Mouse (Mus musculus) adrenal gland, postnatal 10 days (tissue): ENCODE results near the gene Mtfmt. TPM values are rescaled to one million over a fixed set of nuclear protein-coding genes. Genes with fewer than 3 reads are reported as not detected.

Source experiments
- DNase-seq: peaks from one replicate; pipeline ENCODE4 v3.0.0; 2021; ENCODE audit warnings: mixed read lengths
- long read RNA-seq, 2 experiments: library from polyadenylated mRNA; stranded (forward); transcript quantifications; one replicate each; pipeline ENCODE4 v2.0.0; 2021
- total RNA-seq, 2 experiments: library from RNA; stranded (reverse); gene quantifications; 2 replicates each; pipeline ENCODE4 v1.2.3; 2021

Mtfmt gene
- 10 to 100 TPM; 11.2 to 14.1 TPM for total RNA-seq
- long read RNA-seq, experiment 1, transcript Mtfmt-201 (9 exons, 2,042 nt) = major isoform, 11 of 15 reads
- long read RNA-seq, experiment 1, partial matches to known transcripts = 2 of 15 reads
- long read RNA-seq, experiment 1, other reads (novel, unspliced or antisense) = 1 of 15 reads
- long read RNA-seq, experiment 2, transcript Mtfmt-201 (9 exons, 2,042 nt) = major isoform, 5 of 5 reads
- long read RNA-seq, experiment 2, partial matches to known transcripts = 0 of 5 reads
- long read RNA-seq, experiment 2, other reads (novel, unspliced or antisense) = 0 of 5 reads

DNA sequence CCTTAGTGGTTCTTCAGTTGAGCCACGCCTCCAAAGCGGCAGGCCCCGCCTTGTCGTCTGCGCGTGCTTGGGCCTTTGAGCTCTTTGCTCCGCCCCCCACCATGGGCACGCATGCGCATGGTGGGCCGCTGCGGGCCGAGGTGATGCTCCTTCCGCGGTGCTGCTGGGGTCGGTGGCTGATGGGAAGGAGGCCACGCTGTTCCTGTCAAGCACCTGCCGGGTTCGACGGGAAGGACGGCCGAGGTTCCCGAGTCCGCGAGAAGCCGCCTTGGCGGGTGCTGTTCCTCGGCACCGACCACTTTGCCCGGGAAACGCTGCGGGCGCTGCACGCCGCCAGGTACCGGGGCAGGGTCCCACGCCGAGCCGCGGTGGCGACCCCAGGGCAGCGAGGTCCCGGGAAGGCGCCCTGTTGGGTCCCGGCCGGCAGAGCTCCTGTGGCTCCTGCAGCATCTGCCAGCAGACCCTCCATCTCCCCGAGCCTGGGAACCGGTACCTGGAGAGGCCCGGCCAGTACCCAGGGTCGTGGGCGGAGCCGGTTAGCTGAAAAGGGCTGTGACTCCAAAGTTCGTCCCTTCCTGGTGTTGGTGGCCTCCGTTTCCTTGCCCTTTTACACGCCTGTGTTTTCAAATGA lies at the start of gene Mtfmt:
TSS of gene Mtfmt (plus strand) at position 112 of the 631 bp plus-strand sequence.
- DNase-seq = peak; percentile 96

DNA sequence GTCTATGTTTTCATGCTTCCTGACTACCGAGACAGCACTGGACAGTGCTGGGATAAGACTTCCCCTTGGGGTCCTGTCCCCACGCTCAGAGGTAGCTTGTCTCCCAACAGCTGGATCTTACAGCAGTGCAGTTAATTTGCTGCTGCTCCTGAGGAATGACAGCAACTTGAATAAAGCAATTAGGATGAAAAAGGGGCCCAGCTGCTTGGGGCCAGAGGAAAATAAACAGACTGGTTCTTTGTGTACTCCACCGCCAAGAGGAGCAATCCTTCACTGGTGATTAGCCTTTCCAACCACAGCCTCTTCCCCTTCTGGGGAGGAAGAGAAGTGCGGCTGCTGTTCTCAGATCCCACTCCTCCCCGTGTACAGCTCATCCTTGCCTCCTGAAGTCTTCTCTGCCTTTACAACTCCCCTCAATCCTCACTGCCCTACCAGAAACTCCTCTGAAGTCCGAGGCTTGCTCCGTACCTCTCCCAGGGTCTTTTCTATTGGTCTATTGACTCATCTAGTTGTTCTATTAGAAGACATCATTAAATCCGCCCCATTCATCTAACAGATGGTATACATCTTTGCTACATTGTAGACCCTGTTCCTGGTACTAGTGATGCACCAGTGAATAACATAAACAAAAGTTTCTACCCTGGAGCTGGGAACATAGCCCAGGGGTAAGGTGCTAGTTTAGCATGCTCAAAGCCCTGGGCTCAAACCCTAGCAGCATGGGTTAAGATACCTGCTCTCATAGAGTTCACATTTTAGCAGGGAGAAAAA lies 49.0 kb upstream of the Mtfmt start:
- DNase-seq = no peak

DNA sequence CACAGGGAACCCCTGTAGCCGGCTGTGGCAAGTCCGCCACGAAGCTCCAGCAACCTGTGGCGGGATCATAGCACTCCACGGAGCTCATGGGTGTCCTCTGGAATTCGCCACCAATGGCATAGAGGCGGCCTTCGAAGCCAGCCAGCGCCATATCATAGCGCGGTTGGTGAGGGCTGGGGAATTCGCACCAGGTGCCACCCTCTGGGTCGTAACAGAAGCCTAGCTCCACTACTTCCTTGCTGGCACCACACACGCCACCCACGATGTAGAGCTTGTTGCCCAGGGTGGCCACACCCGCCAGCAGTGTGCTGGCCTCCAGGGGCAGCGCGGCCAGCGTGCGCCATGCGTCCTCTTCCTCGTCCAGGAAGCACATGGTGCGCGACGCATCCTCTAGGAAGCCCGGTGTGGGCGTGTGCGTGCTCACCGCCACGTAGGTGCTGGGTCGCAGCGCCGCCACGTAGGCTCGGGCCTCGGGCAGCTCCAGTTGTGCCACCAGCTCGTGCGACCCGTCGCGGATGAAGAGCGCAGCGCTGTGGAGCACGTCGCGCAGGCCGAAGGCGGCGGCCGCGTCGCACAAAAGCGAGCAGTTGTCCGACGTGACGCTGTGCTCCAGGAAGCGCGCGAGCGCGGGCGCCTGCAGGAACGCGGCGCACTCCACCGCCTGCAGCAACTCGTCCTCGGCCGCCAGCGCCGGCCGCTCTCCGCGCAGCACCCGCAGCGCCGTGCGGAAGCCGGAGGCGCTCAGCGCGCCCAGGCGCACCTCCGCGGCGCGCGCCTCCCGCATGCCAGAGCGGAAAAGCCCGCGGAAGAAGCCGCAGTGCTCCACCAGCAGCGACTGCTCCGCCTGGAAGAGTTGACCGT lies 44.6 kb upstream of the Mtfmt start:
- DNase-seq = peak; percentile 35

DNA sequence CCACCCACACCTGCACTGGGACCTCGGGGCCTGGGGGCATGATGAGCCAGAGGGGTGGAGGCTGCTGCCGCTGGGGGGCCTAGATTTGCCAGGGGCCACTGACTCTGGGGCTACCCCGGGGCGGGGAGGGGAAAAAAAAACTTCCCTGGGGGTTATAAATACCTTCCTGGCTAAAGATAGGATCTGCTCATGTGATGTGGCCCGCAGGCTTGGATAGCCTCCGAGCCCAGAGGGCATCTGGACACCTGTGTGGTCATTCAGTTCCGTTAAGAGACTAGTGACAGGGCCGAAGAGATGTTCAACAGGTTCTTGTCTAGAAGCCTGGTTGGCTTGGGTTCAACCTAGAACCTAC lies 44.0 kb upstream of the Mtfmt start, which contains the start of gene Kbtbd13:
TSS of gene Kbtbd13 (minus strand) at position 40 of the 352 bp plus-strand sequence.
- no peak for DNase-seq

DNA sequence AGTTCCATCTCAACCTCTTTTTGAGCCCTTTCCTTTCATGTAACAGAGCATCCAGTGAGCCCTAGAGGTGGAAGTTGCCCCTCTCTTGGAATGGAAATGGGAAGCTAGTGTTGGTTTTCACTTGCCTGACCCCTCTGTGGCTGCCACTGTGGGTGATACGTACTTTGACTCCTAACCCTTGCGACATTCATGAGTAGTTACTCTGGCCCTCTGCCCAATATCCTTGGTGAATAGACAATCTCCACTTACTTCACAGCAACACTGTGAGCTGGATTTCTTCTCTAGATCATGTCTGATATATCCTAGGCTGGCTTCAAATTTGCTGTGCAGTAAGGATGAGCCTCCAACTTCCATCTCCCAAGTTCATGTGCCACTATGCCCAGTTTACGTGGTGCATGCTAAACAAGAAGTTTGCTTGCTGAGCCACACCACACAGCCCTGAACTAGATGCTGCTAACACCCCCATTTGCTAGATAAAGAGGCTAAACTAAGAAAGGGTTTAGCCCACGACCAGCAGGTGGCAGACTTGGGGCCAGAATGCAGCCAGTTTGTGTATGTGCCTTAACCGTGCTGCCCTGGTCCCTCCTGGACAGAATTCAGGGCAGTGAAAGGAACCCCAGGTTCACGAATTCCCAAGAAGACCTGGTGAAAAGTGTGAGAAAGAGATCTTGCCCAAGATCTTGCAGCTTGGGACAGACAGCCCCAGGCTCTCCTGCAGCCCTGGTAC lies 42.8 kb upstream of the Mtfmt start:
- peak; percentile 84 for DNase-seq

DNA sequence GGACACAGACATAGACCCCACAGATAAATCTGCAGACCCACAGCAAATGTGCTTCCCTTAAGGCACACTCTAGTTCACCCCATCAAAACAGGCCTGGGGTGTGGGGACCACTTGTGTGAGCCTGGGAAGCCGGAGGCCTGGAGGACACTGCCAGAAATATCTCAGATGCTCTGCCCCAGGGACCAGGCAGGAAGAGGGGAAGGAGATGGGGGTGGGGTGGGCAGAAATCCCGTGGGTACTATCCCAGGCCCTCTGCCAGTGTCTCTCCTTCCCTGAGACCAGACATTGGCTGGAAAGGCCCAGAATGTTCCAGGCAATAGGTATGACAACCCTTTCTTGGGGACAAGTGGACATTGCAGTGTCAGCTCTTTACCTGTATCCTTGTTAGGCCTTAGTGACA lies 42.0 kb upstream of the Mtfmt start:
- DNase-seq = peak; percentile 43

DNA sequence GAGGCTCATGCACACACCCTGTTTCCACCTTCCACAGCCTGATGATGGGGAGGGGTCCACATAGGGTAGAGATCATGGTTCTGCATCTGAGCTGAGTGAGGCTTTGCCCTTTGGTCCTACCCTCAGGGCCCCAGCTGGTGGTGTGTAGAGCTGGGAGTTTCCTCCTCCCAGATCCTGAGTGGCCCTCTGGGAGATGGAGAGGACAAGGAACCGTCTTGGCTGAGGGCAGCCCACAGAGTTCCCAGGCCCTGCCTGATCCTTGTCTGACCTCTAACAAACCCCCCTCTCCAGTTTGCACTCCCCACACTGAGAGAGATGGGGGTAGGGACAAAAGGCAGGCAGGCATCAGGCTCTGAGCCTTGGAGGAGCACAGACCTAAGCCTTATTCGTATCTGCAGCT lies 41.2 kb upstream of the Mtfmt start:
- DNase-seq = no peak

DNA sequence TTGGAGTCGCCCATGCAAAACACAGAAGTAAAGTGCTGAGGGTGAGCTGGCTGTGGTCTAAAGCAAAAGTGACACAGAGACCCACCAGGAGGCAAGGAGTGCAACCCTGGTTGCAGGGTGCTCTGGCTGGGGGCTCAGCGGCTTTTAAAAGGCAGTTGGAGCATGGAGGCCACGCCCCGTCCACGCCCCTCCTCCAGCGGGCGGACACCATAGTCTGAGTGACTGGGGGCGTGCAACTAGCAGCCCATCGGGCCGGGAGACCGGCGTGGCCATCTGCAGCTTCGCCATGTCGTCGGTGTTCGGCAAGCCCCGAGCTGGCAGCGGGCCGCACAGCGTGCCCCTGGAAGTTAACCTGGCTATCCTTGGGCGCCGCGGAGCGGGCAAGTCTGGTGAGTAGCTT lies 37.3 kb upstream of the Mtfmt start, which contains the start of gene Rasl12:
TSS of gene Rasl12 (plus strand) at position 228 of the 400 bp plus-strand sequence.
- peak; percentile 85 for DNase-seq

DNA sequence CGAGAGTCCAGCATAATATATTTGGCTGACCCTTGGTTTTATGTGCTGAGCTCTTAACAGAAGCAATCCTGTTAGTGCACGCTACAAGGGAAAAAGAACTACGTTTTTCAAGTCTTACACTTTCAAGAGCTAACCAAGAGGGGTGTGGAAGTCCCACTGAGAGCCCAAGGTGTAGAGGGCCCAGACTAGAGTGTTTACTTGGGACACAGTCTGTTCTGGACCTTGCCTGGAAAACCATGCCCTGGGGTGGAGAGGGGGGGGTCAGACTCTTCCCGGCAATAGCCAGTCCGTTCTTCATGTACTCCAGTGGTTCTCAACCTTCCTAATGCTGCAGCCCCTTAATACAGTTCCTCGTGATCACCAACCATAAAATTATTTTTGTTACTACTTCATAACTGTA lies 35.6 kb upstream of the Mtfmt start:
- no peak for DNase-seq

DNA sequence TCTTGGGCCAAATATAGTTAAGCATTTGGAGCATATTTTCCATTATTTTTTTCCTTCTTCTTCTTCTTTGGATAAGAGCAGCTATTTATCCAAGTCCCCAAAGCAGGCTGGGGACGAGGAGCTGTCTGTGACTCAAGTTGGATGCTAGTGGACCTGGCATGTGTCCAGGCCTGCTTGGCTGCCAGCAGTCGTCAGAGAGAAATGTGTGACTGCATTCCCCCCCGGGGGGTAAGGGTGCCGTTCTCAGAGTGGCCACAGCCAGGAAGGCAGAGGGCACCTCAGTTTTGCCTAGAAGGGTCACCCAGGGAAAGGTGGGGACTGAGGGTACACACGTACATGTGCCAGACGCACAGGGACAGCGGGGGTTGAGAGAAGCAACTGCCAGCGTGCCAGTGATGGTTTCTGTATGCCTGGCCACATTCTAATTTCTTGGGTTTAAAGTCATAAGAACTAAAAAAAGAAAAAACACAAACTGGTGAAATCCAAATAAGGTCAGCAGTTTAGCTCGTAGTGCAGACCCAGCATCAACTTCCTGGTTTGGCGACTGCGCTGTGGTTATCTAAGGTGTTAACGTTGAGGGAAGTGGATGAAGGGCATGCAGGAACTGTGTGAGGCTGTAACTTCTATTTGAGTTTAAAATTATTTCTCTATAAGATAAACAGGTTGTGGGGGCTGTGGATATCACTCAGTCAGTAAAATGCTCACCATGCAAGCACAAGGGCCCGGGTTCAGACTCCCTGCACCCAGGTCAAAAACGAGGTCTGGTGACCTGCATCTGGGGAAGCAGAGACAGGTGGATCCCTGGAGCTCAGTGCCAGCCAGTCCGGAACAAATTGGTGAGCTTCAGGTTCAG lies 31.0 kb upstream of the Mtfmt start:
- DNase-seq = peak; percentile 93

DNA sequence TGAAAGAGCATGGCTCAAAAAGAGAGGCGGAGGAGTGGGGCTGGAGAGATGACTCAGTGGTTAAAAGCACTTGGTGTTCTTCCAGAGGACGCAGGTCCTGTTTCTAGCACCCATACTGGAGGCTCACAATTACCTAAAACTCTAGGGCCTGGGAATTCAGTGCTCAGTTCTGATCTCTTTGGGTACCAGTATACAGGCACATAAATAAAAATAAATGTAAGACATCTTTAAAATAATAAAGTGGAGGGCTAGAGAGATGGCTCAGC lies 30.5 kb upstream of the Mtfmt start:
- no peak for DNase-seq

DNA sequence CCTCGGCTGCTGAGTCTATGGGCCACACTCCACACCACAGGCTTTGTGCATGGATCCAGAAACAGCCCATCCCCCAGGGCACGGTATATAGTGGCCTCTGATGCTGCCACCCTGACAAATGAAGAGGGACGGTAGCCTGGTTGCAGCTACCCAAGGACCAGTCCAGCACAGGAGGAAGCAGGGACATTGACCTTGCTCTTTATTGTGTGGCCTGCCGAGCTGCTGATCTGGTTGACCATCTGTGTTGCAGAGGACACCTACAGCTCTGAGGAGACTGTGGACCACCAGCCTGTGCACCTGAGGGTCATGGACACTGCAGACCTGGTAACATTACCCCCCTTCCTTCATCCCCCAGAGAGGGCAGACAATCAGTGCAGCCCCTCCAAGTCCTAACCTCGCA lies 28.3 kb upstream of the Mtfmt start:
- no peak for DNase-seq

DNA sequence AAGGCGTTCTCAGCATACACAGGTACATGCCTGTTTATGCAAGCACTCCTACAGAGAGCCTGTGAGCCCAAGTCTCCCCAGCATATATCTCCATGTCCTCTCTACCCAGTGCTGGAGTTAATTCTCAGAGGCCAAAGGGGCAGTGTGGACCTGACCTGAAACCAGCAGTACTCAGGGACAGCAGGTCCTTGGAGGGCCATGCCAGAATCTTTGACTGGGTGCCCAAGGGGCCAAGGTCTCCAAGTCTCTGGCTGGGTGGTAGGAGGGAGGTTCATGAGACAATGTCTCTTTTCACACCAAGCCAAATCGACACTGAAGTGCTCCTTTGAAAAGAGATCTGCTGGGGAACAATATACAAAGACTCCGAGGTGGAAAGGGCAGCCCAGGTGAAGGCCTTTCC lies 27.7 kb upstream of the Mtfmt start:
- peak; percentile 57 for DNase-seq

DNA sequence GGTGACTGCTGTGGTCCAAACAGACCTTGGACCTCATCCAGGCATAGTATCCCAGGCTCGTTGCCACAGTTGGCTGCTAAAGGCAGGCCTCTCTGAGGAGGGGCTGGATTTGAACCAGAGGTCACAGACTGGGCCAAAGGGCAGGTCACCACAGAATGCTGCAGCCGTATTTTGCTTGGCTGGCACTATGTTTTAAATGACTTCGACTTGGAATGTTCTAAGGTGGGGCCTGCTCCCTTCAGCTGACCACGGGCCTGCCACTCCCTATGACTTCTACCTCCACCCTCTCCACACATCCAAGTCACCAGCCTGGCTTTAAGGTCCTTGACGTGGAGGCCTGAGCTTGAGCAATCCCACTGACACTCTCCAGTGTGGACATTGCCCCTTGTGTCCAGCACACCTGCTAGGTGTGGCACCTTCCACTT lies 26.7 kb upstream of the Mtfmt start:
- peak; percentile 80 for DNase-seq

DNA sequence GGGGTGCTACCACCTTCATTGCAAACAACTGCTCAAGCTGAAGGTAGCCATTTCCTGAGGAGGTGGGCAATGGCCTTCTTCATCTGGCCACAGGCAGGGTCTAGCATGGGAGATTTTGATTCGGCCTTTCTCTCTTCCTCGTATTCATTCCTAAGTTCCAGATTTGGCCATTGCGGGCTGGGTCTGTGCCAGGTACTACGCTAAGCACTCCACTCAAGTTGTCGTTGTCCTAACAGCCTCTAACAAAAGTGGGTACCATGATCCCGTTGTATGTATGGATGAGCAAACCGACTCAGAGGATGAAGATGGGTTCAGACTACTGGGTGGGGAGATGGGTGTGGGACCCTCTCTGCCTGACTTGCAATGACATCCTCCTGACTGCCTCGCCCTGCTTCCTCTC lies 25.2 kb upstream of the Mtfmt start:
- DNase-seq = no peak

DNA sequence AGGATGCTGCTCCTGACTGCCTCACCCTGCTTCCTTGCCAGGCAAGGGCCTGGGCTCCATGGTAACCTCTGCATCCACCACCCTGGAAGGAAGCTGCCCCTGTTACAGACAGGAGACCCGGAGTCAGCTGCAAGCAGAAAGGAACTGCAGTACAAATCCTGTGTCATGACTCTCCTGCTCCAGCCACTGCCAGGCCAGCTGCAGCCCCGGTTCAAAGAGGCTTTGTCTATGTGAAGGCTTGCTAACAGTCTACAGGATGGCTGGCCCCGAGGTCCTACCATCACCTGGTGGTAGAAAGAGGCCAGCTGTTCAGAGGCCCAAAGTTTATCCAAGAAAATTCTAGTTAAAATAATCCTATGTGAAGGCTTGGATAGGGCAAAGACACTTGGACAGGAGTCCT lies 24.3 kb upstream of the Mtfmt start:
- DNase-seq = no peak

DNA sequence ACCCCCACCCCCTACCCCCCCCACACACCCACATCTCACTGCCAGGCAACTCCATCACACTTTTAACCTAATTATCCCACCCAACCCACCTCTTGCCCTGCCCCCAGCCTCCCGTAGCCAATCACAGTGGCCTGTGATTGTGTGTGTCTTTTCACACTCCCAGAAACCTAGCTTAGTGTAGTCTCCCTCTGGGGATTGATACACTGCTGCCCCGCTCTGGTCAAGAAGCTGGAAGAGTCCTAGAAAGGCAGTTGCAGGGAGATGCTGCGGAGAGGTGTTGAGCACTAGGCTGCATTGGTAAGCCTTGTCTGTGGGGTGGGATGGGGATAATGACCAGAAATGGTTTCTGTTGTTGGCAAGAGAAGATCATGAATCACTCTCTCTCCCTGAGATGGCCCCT lies 17.8 kb upstream of the Mtfmt start:
- DNase-seq = no peak

DNA sequence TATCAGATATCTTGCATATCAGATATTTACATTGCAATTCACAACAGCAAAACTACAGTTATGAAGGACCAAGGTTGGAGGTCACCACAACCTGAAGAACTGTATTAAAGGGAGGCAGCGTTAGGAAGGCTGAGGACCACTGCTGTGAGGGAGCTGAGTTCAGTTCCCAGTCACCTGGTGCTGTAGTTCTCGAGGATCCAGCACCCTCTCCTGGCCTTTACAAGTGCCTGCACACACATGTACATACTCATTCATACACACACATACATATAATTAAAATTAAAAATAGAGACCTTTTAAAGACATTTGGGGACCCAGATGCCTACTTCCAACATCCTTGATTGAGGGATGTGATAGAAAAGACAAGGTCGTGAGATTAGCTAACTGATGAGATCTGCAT lies 15.9 kb upstream of the Mtfmt start:
- DNase-seq = no peak

DNA sequence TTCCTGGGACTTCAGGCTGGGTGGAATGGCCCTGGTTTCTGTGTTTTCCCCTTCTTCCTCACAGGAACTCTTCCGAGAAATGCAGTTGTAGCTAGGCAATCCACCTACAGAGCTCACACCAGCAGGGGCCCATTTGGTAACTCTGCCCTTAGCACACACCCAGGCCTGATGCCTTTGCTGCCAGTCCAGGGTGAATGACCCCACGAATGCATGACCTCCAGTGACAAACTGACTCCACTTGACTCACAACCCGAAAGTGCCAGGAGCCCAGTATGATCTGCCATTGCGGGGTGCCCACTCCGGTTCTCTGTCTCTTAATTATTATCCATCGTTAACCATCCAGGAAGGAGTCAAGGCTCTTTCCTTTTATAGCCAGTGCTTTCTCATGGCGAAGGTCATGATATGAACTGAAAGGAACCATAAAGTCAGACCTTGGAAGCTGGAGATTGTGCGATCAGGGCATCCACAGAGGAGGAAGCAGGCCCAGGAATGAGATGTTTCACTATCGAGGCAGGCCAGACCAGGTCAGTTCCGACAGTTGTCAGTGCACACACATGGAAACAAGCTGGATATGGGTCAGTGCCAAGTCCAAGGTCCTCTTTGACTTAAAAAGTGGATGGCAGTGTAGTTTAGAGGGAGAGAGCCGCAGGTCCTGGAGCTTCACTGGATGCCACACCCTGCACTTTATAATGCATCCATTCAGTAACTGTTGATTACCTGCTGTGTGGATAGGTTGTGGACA lies 12.7 kb upstream of the Mtfmt start, which contains the start of gene Slc51b:
TSS of gene Slc51b (minus strand) at position 196 of the 742 bp plus-strand sequence.
- DNase-seq = peak; percentile 44

DNA sequence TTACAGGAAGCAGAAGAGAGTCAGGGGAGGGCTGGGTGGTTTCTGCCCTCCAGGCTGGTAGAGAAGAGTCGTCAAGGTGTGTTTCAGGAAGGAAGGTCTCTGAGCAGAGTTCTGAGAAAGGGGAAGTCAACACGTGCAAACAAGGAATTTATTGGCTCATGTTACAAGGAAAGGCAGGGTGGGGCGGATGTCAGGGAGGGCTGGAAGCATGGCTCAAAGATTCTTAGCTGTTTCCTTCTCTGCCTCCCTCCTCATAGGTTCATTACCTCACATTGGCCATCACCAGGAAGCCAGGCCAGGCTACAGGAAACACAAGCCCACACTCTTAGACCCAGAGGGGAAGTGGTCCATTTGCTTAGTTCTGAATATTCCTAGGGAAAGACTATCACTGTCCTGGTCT lies 11.2 kb upstream of the Mtfmt start:
- no peak for DNase-seq
